Mouse (Mus musculus) frontal cortex, adult (tissue): ENCODE measurements at regions not wholly inside any gene's neighbourhood (a gene's known extent, or its start where the extent isn't known, plus 50 kb on each side); places are given as distances from the start of the nearest gene placed in this dataset.

Experiments used
- ATAC-seq: cut with Nextera tagmentation; 2 replicates; pipeline ENCODE4 v1.9.2; 2017; ENCODE audit warnings: mild to moderate bottlenecking, moderate library complexity, mixed read lengths; ENCODE audit not compliant: low TSS enrichment

DNA sequence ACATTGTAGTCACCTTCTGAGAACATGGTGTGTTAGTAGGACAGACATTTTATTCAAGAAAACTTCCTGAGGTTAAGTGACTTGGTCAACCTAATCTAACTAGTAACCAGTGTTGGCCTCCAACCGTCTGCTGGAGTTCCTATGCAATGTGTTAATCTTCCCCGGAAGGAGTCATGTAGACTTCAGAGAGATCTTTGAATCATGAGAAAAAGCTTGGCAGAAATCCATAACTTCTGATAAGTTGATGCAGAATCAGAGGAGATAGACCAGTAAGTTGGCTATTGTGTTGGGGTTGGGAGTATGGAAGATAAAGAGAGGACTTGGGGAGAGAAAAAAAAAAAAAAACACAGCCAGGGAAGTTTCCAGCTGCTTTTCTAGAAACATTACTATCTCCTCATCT lies 1424.9 kb upstream of the A1bg start:
- no peak for ATAC-seq

DNA sequence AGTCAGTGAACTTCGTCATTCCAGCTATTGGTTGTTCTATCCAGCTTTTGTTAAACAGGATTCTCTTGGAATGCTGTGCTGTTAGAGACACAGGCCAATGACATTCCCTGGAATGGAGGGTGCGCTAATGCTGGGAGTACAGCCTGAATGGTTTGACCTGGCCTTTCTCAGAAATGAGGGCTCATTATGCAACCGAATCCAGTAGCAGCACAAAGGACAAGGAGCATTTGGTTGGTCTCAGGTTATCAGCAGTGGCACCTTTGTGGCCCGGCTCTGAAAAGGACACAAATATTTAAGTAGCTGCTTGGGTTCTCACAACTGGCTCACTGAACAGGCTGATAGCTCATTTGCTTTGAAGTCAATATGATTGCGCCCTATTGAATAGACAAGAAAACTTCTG lies 1423.1 kb upstream of the A1bg start:
- ATAC-seq, result no peak

DNA sequence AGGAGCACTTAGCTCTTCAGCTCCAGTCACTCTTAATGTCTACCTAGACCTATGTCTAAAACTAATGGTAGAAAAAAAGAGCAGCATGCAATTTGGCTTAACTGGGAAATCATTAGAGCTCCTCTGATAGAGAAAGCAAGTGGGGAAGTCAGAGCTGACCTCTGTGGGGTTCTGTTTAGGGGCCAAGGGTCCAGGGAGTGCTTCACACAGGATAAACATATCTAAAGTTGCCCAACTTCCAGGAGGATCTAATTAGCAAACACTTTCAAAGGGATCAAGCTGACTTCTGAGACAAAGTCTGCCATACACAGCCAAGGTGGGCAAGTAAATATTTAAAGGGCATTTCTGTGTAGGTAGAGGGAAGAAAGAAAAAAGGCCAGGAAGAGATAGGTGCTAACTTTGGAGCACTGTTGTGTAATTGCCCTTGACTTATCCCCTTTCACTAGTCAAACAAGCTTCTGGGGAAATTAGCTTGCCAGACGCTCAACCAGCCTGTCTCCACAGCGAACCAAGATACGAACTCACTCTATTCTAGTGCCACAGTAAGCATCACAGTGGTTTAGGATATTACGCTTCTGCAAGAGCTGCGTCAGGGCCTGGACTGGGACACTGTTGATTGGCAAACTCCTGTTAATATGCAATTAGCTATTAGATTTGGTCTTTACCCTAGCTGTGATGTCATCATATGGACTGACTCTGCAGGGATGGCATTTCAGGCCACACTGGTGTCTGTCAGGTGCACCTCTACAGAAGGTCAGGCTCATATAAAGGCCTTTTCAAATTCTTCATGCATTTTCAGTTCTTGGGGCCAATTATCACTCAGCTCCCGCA lies 1413.9 kb upstream of the A1bg start:
- no peak for ATAC-seq

DNA sequence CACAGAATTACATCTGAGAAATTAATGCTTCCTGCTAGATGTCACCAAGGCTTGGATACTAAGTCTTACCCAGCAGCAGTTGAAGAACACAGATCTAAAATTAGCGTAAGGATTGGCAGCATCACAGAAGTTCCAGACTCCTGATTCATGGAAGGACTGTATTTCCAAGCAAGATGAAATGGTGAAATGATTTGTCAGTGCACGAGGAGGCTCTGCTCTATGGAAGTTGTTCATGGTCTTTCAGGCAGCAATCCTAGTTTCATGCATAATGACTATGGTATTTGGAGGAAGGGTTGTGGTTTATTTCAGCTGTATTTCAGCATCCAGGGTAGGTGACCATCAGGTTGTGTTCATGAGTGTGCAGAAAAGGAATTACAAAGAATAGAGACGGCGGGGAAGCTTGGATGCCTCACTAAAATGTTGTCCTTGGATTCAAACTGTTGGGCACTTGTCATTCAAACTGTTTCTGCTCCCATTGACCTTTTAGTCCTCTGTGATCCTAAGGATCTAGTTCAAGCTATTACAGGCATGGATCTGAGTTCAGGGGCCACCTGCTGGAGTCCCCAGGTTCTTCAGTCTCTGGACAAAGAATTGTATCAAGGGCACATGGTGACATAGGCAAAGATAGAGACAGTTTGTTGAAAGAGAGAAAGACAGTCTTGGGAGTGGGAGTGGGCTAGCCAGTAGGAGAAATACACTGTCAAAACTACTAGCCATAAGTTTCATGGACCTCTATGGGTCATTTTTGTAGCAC lies 1411.6 kb upstream of the A1bg start:
- peak; percentile 95 for ATAC-seq

DNA sequence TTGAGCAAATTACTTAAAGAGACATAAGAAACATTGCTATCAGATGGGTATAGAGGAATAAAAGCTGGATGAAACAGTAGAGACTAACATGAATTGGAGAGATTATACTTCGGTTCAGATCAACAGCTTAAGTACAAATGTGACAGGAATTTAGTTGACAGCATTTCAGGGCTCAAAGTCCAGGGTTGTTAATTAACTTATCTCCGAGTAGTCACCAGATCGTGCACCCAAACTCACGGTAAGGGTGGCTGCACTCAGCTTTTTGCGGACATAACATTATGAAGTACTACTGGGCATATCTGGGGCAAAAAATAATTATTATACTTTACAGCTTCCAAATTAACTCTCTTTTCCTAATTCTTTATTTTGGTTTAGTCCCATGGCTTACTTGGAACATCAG lies 1409.3 kb upstream of the A1bg start:
- ATAC-seq, result no peak

DNA sequence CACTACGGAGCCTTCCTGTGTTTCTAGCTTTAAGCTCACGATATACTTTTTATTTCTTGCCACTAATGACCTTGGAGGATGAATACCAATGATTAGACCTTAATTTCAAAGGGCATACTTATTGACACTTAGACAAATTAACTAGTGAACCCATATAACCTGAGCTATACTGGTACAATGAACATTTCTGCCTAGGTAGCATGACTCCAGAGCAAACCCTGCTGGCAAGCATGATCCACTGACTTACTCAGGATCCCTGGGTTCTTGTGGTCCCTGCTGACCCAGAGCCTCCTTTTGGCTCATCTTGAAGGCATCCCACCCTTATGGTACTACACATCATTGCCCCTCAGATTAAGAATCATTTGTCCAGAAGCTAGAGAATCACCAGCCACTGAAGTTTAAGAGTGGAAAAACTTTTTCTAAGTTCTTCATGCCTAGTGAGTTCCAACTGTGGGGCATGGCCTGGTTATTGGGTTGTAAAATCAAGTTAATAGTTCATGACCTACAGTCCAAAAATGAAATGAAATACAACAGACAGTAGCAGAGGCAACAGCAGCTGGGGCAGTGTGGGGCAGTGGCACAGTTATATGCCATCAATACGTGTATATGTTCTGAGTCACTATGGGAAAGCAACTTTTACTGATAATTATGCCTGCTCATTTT lies 1408.5 kb upstream of the A1bg start:
- ATAC-seq, result no peak

DNA sequence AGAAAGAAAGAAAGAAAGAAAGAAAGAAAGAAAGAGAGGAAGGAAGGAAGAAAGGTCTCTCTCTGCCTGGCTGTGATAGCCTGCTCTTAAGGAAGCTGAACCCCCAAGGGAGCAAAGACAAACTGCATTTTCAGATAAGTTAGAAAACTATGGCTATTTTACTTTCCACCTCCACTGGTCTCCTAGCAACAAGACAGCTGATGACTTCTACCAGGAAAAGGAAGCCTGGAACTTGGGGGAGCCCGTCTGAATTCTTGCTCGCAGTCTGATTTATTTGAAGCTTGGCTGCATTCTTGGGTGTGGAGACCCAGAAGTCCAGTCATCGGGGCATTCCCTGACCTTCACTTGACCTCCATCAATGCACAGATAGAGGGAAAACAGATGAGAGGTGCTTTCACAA lies 1406.1 kb upstream of the A1bg start:
- ATAC-seq, result peak; percentile 95

DNA sequence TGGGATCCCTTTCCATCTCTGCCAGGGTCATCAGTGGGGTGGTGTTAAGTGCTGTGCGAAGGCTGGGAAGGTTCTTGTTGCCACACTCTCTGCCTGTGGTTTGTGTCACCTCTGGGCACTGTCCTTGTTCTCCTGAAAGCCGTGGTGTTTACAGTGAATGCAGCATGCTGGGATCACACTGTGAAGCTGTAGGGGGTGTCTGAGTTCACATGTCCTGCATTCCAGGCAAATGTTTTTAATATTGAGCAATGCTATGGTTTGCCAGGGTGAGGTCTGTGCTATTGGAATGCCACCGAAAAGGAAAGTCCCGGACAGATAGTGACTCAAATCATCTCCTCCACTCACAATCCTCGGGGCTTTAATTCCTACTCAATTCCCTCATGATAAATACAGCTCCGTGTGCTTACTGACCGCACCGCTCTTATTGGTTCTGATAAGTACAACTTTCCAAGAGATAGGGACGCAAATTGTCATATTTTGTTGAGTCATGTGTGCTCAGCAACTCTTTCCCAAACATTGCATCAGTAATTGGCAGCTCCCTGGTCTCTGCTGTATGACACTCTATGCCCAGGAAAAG lies 1405.6 kb upstream of the A1bg start:
- peak; percentile 56 for ATAC-seq

DNA sequence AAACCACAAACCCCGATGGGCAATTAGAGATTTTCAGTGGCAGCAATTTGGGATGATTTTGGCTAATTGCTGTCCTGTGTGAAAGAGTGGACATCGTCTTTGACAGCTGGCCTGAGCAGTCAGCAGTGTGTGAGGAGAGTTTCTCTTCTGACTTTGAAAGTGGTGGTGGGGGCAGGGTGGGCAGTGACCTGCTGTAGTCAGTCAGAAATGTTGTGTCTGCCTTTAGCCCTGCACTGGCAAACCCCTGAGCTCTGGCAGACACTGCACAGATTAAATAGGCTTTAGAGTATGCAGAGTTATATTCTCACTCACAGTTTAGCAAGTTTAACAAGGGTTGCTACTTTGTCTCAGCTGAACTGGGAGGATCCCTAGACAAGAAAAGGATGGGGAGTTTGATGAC lies 1404.7 kb upstream of the A1bg start:
- no peak for ATAC-seq

DNA sequence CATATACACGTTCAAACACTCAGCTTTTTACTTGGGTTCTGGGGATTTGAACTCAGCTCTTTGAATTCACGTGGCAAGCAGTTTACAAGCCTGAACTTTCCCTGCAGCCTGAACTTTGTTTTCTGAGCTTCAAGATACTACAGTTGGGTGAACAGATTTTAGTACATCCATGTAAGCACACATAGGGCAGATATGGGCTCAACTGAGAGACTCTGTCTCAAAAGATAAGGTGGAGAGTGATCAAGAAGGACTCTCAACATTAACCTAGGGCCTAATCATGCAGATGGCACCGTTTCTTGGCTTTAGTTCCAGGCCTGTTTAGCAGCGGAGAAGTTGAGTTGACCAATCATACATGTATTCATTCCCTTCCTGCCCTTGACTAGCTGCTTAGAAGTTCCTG lies 1403.7 kb upstream of the A1bg start:
- ATAC-seq, result no peak

DNA sequence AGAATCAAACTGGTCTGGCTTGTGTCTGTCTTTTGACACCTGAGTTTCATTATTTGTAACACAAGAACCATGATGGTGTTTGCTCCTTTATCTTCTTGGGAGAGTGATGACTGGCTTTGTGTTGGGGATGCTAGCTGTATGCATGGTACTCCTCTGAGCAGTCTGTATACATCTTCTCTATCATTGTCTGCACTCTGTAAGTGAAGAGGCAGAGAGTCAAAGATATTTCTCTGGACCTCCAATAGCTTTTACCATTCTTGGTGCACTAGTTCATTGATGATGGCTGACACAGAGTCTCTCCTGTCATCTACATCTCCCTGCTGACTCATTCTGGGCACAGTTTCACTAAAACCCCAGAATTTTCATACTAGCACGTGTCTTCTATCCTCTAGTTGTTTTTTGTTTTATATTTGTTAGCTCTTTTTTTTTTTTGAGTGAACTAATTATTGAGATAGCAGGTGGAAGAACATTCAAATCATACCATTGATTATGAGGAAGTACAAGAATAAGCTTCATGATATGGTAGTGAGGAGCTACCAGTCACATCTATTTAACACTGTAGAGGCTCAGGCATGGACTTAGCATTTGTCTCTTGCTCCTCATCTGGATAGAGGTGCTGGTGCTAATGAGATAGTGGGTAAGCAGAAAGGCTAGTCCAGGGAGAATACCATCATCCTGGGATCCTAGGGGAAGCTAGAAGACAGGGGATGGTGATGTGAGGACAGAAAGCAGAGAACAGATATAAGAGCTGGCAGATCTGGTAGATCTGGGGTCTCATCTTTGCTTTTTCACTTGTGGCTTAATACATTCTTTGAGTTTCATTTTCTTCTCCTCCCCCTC lies 1402.9 kb upstream of the A1bg start:
- ATAC-seq, result no peak

DNA sequence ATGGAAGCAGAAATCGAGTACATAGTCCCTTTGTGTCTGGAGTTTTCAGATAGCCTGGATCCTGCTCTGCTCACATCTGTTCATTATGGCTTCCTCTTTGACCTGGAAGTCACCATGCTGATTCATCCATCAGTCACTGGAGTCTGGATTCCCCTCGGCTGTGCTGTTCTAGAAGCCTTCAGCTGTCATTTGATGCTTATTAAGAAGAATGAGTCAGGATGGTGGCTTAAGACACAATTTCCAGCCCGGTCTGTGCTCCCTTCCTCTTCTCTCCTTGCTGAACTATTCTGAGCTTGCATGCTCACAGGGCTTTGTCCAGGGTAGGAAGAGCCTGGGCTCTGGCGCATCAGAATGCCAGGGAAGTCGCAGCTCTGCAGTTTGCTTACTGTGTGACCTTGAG lies 1398.2 kb upstream of the A1bg start:
- no peak for ATAC-seq

DNA sequence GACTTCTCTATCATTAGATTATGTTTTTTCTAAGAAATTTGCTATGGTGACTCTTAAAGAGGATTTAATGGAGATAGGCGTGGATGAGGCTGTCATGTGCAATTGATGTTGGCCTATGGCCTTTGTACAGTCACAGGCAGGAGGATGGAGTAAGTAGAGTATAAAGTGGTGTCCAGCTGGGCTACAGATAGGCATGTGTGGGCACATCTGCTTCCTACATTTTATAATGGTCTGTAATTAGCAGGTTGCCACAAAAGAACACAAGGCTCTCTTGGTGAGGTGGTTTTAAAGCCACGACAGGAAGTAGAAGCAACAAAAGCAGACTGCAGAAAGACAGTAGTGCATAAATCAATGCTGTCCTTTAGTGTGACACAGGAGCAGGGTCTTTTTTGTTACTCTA lies 1391.6 kb upstream of the A1bg start:
- no peak for ATAC-seq

DNA sequence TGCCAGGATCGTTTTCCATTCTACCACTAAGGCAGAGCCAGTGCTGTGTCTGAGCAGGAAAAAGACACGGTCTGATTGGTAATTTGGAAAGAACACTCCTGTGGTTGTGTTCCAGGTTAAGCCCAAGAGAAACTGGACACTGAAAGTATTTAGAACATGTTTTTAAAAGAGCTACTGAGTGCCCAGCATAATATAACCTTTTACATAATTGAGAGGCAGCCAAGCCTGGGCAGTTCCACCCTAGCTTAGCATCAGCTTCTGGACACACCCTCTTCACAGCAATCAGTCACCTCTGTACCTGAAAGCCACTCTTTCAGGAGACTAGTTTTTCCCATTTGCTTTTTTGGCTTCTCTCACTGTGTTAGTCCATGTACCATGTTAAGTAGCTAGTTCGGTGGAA lies 1379.4 kb upstream of the A1bg start:
- no peak for ATAC-seq

DNA sequence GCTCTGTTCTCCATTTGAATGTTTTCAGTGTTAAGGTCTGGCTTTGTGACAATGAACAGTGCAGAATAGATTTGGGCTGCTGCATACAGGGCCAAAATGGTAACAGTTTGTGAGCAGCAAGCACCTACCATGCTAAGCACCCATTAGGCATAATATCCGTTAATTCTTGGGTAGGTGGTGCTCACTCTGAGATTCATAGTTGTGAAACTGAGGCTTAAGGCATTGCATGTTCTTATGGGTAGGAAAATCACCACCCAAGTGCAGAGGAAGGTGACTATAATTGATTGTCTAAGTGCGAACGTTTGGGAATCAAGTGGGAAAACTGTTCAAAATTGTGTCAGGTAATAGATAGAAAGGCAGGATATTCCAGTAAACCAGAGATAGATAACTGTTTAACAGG lies 1378.8 kb upstream of the A1bg start:
- no peak for ATAC-seq

DNA sequence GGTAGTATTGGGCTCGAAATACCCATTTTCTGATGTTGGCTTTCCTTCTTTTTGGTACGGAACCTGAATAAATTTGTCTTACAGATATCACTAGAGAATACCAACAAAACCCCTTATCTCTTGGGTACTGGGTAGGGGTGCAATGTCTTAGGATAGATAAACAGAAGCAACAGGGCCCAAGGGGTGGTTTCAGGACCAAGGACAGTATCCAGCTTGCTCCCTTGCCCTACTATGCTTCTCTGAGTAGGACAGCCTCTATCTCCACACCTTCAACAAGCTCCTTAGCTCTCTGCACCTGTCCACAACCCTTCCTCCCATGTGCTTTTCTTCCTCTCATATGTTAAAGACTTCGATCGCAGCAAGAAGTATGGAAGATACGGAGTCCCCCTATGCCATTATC lies 1374.3 kb upstream of the A1bg start:
- ATAC-seq, result no peak

DNA sequence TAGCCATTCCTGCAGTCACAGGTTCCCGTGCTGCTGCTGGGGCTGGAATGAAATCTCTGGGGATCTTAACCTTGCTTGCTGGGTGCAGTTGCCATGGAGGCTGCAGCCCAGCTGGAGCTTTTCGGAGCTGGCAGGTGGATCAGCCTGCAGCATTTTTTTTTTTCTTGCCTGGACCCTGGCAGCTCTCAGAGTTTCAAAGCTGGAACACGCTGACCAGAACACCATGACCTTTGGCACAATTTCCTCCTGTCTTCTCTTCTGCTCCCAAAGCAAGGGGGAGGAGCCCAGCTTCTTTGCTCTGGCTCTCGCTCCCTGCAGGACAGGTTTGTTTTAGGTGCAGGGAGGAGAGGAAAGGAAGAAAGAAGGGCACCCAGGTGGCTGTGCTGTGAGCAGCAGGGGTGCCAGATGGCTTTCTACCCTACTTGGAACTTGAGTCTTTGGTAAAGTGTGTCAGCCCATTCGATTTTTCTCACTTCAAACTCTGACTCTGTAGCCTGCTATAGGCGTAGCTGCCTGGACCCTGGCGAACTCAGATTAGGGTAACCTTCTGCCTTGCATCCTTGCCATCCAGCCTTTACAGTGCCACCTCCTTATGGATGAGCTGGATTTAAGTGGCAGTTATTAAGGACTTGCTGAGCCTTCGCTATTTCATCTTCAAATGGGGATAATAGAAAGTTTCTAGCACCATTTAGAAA lies 1372.6 kb upstream of the A1bg start:
- ATAC-seq, result peak; percentile 77

DNA sequence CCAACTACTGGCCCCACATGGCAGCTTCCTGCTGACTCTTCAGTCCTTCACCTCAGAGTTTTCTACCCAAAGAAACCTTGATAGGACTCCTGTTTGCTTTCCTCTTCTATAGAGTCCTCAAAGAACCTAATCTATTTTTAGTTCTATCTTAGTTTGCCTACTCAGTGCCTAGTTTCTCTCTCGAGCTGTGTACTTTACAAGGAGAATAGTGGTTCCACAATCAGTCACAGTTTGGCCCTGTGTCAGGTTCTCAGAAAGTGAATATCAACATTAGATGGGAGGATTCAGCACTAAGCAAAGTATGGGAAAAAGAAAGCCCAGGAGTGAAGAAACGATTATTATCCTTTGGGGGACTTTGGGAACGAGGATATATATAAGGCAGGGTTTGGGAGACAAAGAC lies 1372.0 kb upstream of the A1bg start:
- ATAC-seq, result peak; percentile 44

DNA sequence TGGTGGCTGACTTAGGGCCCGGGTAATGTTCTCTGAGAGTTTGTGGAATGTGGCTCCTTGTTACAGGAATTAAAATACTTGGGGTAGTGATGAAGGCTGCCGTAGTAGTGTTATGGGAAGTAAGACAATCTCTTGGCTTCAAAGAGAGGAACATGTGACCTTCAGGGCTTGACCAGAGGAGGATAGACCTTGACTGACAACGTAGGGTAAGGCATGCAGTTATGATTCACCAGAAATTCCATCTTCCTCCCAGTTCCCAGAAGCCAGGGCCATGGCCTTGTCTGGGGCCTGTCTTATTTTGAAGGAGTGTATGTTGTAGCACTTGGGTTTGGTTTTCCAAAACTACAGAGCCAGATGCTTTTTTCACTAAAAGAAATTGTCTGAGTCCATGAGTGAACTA lies 1370.1 kb upstream of the A1bg start:
- no peak for ATAC-seq

DNA sequence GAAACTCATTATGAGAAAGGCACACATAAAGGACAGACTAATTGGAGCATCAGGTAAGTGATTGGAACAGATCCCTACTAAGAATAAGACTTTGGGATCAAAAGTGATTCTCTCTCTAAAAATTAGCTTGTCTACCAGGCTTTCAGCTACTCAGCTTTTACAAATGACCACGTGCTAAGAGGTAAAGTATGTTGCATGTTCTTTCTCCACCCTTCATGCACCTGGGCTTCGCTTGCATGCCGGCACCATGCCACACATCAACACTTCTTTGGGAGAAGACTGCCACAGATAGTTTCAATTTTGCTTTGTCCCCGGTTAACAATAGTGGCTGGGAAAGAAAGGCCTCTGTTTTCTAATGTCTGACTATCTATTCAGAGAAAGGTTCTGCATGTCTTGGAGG lies 1367.9 kb upstream of the A1bg start:
- ATAC-seq, result no peak
